Mouse (Mus musculus) liver, embryonic 16.5 days (tissue): Measurements from ENCODE around the gene Ccdc151. TPM values are rescaled to one million over a fixed set of nuclear protein-coding genes. Genes with fewer than 3 reads are reported as not detected.

Experiments used
- ATAC-seq: fragments of 200-750 bp; cut with Nextera tagmentation; 2 replicates; pipeline ENCODE4 v1.8.0; 2017; ENCODE audit warnings: low read depth, mild to moderate bottlenecking, moderate number of reproducible peaks, moderate library complexity
- H3K27ac ChIP-seq: fragments of 300-500 bp; sonication (generic); 2 replicates; pipeline ENCODE4 v1.5.1; 2014; ENCODE audit warnings: mild to moderate bottlenecking, low read length
- H3K27me3 ChIP-seq: fragments of 300-500 bp; sonication (generic); 2 replicates; pipeline ENCODE4 v1.6.1; 2014; ENCODE audit warnings: low read depth, low read length, mixed read lengths; ENCODE audit not compliant: control insufficient read depth, insufficient read depth
- H3K36me3 ChIP-seq: fragments of 300-500 bp; sonication (generic); 2 replicates; pipeline ENCODE4 v1.6.1; 2014; ENCODE audit warnings: mild to moderate bottlenecking; ENCODE audit not compliant: control insufficient read depth, insufficient read depth
- H3K4me1 ChIP-seq: fragments of 300-500 bp; sonication (generic); 2 replicates; pipeline ENCODE4 v1.6.1; 2014; ENCODE audit warnings: low read depth, low read length, mixed read lengths; ENCODE audit not compliant: control insufficient read depth
- H3K4me2 ChIP-seq: fragments of 300-500 bp; sonication (generic); 2 replicates; pipeline ENCODE4 v1.6.1; 2014; ENCODE audit warnings: low read depth, low read length, mixed read lengths
- H3K4me3 ChIP-seq: fragments of 300-500 bp; sonication (generic); 2 replicates; pipeline ENCODE4 v1.5.1; 2014; ENCODE audit warnings: low read depth, mild to moderate bottlenecking, low read length
- H3K9ac ChIP-seq: fragments of 300-500 bp; sonication (generic); 2 replicates; pipeline ENCODE4 v1.6.1; 2014; ENCODE audit warnings: low read depth, low read length
- H3K9me3 ChIP-seq: fragments of 300-500 bp; sonication (generic); replicated peaks from 2 replicates; pipeline ENCODE4 v1.6.1; 2016; ENCODE audit warnings: low read length; ENCODE audit not compliant: control insufficient read depth
- WGBS: fragments of 180-500 bp; shearing (Covaris S2); extraction: QIAGEN DNeasy Blood & Tissue Kit; methylation state at CpG from one replicate; pipeline ENCODE4 v1.1.7; 2014; ENCODE audit not compliant: insufficient replicate concordance; 5-methylcytosine and 5-hydroxymethylcytosine counted together
- polyA plus RNA-seq: library from polyadenylated mRNA; unstranded; fragments of >200 nt; fragmentation: Nextera tagmentation; extraction: Ambion mirVana; gene quantifications from 2 replicates; pipeline ENCODE4 v1.2.1, GENCODE M21; 2015

The Ccdc151 gene
- polyA plus RNA-seq: 0.05 TPM in 1 of 2 replicates, not detected in the other

DNA sequence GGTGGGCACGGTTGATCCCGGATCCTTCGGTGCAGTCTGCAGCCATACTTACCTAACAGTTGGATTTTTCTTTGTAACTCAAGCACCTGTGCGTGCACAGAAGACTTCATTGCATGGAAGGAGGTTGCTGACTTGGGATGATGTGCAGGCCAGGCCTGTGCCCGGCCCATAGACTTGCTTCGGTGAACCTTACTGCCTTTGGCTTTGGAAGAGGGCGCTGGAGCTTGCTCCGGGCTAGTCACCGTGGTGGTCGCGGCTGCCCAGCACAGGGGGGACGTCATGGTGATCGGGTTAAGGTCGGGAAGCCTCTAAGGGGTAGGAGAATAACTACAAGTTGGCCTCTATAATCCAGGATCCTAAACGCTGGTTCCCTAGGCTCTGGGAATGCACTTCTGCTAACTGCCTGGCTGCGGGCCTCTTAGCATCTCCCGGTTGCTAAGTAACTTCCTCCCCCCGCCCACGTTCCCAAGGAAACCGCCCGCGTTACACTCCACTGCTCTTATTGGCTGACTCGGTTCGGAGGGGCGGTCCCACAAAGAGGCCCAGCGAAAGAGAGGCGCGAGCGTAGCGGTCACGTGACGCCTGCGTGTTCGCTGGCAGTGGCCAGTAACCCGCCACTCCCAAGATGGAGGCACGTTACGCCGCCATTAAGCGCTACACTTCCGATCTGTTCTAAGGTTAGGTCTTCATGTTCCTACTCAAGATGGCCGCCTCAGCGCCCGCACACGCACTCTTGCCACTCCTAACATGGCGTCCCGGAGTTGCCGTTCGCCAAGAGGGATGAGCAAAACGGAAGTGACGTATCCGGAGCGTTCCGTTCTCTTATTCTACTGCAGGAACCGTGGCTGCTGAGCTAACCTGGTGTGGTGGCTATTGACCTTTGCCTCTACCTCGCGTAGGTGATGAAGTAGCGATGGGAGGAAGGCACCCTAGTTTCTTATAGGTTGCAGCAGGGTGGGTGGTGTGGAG, at the start of gene Ccdc151, which contains the start of gene Prkcsh:
Ccdc151 (minus strand) TSS at position 441 of the 969 bp plus-strand sequence.
Prkcsh (plus strand) TSS at position 613 of the 969 bp plus-strand sequence.
- H3K4me2 ChIP-seq: peak within 1 kb of the TSS; percentile 90
- peaks cover 15% of the 10 kb centered on the region for H3K4me1 ChIP-seq
- peak within 1 kb of the TSS; percentile 76 for H3K4me3 ChIP-seq
- H3K27me3 ChIP-seq: no peaks in the 10 kb centered on the region
- ATAC-seq: peak; percentile 98
- no peaks in the 10 kb centered on the region for H3K9me3 ChIP-seq
- H3K9ac ChIP-seq: peak within 1 kb of the TSS; percentile 61
- WGBS: 6% methylated on average over 57 of the region's 57 CpGs
- H3K36me3 ChIP-seq: peaks cover 5% of the 10 kb centered on the region
- peak within 1 kb of the TSS; percentile 67 for H3K27ac ChIP-seq

DNA sequence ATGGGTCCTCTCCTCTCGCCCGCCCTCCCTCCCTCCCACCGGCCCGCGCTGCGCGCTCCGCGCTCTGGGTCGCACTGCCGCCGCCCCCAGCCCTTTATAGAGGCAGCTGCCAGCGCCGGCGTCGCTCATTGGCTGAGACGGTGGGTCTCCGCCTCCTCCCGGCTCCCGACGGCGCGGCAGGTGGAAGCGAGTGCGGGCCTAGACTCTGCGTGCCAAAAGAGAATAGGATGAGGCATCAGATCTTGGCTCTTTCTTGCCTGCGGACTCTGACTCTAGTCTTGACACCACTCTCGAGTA, 49.5 kb upstream of the Ccdc151 start, which contains the start of gene Elavl3:
Elavl3 (minus strand) TSS at position 66 of the 297 bp plus-strand sequence.
- no peak within 1 kb of the TSS for H3K9ac ChIP-seq
- peaks cover 28% of the 10 kb centered on the region for H3K4me1 ChIP-seq
- peaks cover 62% of the 10 kb centered on the region for H3K27me3 ChIP-seq
- WGBS: 3% methylated on average over 26 of the region's 28 CpGs
- no peak within 1 kb of the TSS for H3K27ac ChIP-seq
- peak within 1 kb of the TSS; percentile 56 for H3K4me2 ChIP-seq
- H3K36me3 ChIP-seq: no peaks in the 10 kb centered on the region; the same call in 1 of the 2 replicates
- peak within 1 kb of the TSS; percentile 33 for H3K4me3 ChIP-seq
- ATAC-seq: no peak
- H3K9me3 ChIP-seq: no peaks in the 10 kb centered on the region

DNA sequence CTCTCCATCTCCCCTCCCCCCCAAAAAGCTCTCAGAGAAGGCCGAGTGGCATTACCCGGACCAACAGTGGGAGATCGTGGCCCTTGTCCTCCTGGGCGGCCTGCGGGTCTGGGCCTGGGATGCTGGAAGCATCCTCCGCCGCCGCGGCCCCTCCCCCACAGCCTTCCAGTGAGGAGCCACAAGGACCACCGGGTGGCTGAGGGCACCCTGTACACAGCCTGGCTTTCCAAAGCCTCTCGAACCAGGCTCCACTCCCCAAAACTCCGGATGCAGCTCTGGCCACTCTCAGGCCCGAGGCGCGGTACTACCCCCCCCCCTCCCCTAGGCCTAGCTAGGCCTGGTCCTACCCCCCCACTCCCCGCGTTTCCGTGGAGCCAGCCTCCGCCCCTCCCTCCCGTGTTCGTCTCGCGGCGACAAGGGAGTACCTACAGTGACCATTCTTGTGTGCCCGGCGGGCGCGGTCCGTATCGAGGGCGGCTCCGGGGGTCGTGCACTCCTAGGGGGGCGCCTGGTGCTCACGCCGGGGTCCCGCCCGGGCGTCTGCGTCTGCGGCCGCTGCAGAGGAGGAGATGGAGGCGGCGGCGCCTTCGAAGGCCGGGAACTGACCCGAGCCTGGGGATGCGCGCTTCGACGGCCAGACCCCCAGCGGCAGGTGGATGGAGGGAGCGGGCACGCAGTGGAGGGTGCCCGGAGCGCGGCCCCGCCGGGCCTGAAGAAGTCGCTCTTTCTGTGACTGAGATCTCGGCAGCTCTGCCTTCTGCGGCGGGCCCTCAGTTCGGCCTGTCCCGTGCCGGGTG, 48.9 kb upstream of the Ccdc151 start:
- no peaks in the 10 kb centered on the region for H3K9me3 ChIP-seq
- peak overlapping the region; percentile 56 for H3K4me2 ChIP-seq
- no peak overlapping the region for H3K9ac ChIP-seq
- H3K36me3 ChIP-seq: no peaks in the 10 kb centered on the region
- ATAC-seq: no peak
- H3K27ac ChIP-seq: no peak overlapping the region
- peaks cover 62% of the 10 kb centered on the region for H3K27me3 ChIP-seq
- peak overlapping the region; percentile 33 for H3K4me3 ChIP-seq
- peaks cover 28% of the 10 kb centered on the region for H3K4me1 ChIP-seq
- 2% methylated on average over 65 of the region's 67 CpGs for WGBS

DNA sequence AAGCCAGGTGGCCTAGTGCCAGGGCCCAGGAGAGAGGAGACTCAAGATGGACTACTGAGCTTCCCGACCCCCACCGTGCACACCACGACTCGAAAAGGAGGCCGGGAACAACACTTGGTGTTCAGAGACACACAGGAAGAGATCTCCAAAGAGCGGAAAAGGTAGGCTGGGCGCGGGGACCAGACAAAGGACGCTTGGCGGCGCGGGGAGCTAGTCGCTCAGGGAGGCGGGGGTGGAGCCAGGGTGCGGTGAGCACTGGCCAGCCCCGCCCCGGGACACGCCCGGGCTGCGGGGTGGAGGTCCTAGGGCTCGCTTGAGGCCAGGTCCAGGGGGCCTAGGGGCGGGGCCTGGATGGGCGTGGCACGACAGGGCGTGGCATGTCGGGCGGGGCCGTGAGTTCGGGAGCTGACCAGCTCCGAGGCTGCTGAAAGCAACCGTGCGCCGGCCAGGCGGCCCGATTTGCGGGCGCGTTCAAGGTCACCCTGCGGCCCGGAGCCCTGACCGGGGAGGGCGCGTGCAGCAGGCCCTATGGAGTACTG, 48.0 kb upstream of the Ccdc151 start:
- H3K9me3 ChIP-seq: no peaks in the 10 kb centered on the region
- WGBS: under 1% methylated on average over 40 of the region's 43 CpGs
- H3K36me3 ChIP-seq: no peaks in the 10 kb centered on the region
- H3K27me3 ChIP-seq: peaks cover 62% of the 10 kb centered on the region
- H3K4me2 ChIP-seq: peak overlapping the region; percentile 56
- no peak overlapping the region for H3K9ac ChIP-seq
- H3K4me1 ChIP-seq: peaks cover 28% of the 10 kb centered on the region
- H3K27ac ChIP-seq: no peak overlapping the region
- peak overlapping the region; percentile 33 for H3K4me3 ChIP-seq
- peak; percentile 62 for ATAC-seq

DNA sequence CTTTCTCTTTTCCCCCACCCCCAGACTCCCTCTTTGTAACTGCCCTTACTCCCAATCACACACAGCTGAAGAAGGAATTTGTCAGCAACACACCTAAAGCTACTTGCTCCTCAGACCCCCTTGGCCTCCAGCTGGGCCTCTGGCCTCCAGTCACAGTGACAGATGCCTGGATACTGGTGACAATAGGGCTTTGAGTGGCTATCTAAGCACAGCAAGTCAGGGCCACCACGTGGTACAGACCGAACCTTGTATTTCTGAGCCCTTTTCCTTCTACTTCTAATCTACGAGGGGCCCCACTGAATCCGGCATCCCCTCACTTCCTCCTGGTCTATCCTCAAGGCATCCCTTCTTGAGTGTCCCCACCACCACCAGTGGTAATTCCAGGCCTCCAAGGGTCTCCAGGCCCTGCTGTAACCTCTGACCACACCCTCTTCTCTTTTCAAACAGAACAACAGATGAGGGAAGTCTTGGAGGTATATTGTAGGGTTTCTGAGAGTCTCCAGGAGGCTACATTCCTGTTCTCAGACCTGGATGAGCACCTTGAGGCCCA, 47.4 kb upstream of the Ccdc151 start:
- no peak overlapping the region for H3K4me2 ChIP-seq
- H3K9ac ChIP-seq: no peak overlapping the region
- H3K27ac ChIP-seq: no peak overlapping the region
- no peak overlapping the region for H3K4me3 ChIP-seq
- ATAC-seq: no peak
- no peaks in the 10 kb centered on the region for H3K36me3 ChIP-seq
- H3K9me3 ChIP-seq: no peaks in the 10 kb centered on the region
- H3K27me3 ChIP-seq: peaks cover 62% of the 10 kb centered on the region
- 46% methylated on average over 4 of the region's 4 CpGs for WGBS
- H3K4me1 ChIP-seq: peaks cover 23% of the 10 kb centered on the region

DNA sequence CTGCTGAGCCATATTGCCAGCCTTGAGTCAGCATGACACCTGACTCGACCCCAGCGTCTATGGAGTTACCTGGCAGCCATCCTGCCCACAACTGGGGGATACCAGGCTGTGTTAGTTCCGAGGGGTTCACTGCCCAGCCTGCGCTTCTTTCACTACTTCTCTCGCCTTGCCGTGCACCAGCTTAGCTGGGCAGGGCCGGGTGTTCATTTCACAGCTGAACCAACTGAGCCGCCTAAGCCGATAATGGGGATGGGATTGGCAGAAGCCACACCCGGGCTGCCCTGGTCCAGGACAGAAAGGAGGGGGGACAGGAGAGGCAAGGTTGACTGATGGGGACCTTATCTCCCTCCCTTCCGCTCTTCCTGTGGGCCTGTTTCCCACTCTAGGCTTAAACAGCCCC, 46.9 kb upstream of the Ccdc151 start:
- 54% methylated on average over 11 of the region's 11 CpGs for WGBS
- peaks cover 58% of the 10 kb centered on the region for H3K27me3 ChIP-seq

DNA sequence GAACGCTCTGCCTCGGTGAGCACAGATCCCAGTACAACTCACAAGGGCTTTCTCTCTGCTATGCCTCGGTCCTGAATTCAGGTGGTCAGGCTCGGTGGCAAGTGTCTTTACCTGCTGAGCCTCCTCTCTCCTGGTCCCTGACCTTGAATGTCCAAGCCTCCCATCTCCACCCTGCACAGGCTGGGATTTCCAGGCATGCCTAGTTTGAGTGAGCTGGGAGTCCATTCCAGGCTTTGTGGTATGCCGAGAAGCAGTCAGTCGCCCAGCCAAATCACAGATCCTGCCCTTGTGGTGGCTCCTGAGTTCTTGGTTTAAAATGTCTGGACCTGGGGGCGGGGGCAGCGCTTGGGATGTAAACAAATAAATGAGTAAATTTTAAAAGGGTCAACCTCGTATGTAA, 44.9 kb upstream of the Ccdc151 start:
- H3K36me3 ChIP-seq: no peaks in the 10 kb centered on the region
- no peaks in the 10 kb centered on the region for H3K9me3 ChIP-seq
- WGBS: 39% methylated on average over 9 of the region's 9 CpGs
- no peak for ATAC-seq
- H3K4me2 ChIP-seq: no peak overlapping the region
- H3K27me3 ChIP-seq: peaks cover 39% of the 10 kb centered on the region
- no peak overlapping the region for H3K27ac ChIP-seq
- H3K4me3 ChIP-seq: no peak overlapping the region
- no peak overlapping the region for H3K9ac ChIP-seq
- peaks cover 18% of the 10 kb centered on the region for H3K4me1 ChIP-seq

More for the DNA sequence above, 46.9 kb upstream of the Ccdc151 start:
- Histone ChIP-seq H3K4me2 (no peak overlapping the region), H3K9ac (no peak overlapping the region), H3K27ac (no peak overlapping the region), H3K36me3 (no peaks in the 10 kb centered on the region), H3K4me3 (no peak overlapping the region), H3K9me3 (no peaks in the 10 kb centered on the region), H3K4me1 (peaks cover 18% of the 10 kb centered on the region)
- ATAC-seq: no peak

DNA sequence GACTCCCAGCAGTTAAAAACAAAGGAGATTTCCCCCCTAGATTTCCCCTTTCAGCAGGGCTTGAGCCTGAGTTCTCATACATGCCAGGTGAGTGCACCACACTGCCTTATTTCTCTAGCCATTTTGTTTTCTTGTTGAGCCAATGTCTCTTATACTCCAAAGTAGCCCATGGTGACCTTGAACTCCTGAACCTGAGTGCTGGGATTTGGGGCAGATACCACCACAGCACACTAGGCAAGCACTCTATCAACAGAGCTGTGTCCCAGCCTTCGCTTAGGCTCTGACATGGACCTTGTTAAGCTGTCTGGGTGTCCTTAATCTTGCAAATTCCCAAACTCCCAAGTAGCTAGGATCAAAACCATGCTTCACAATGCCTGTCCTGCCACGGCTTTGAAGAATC, 39.4 kb upstream of the Ccdc151 start:
- no peak overlapping the region for H3K9ac ChIP-seq
- H3K27me3 ChIP-seq: no peaks in the 10 kb centered on the region
- ATAC-seq: no peak
- H3K4me2 ChIP-seq: no peak overlapping the region
- no peaks in the 10 kb centered on the region for H3K36me3 ChIP-seq
- no peaks in the 10 kb centered on the region for H3K9me3 ChIP-seq
- 50% methylated on average over 2 of the region's 2 CpGs for whole genome bisulfite sequencing
- H3K27ac ChIP-seq: no peak overlapping the region
- no peaks in the 10 kb centered on the region for H3K4me1 ChIP-seq
- no peak overlapping the region for H3K4me3 ChIP-seq
